Mouse (Mus musculus): ENCODE data around the gene Dgkh.
"Not testable (repeated sequence)": the region's sequence is repeated elsewhere in the genome, so short reads cannot be mapped to it uniquely, and the experiment has no call there.

The Dgkh gene

GRCm38 (mm10) chr14:78723655-78724054 is 8.9 kb downstream of the Dgkh start:
- in situ Hi-C loops (cut with MboI, MseI), result not testable (repeated sequence)

DNA sequence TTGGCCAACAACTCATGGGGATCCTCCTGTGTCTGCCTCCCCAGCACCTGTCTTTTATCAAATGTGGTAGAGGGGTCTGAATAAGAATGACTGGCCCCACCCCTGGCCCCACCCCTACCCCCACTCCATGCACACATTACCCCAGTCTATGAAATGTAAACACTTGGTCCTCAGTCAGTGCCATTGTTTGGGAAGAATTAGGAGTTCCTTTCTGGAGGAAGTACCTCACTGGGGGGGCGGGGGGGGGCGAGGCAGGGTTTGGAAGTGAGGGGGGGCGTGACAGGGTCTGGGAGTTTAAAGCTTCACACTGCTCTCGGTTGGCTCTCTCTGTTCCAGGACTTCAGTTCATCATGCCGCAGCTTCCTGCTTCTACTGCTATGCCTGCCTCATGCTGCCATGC is 10.5 kb downstream of the Dgkh start:
- in situ Hi-C loops (cut with MboI, MseI), result no loop called here

DNA sequence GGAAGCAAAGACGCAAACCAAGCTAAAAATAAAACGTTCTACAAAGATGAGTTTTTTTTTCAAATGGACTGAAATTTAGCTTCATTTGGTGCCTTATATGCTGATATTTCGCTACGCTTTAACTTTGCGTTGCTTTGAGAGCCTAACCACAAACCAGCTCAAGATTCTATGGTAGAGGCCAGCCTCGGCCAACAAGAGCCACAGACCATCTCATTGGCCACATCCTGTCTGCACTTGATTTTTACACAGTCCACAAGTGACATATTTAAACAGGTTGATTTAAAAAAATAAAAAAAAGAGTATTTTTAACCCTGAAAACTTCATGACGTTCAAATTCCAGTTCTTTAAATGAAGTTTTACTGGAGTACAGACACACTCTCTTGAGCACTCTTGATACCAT is 16.5 kb downstream of the Dgkh start:
- in situ Hi-C loops (cut with MboI, MseI), result no loop called here

DNA sequence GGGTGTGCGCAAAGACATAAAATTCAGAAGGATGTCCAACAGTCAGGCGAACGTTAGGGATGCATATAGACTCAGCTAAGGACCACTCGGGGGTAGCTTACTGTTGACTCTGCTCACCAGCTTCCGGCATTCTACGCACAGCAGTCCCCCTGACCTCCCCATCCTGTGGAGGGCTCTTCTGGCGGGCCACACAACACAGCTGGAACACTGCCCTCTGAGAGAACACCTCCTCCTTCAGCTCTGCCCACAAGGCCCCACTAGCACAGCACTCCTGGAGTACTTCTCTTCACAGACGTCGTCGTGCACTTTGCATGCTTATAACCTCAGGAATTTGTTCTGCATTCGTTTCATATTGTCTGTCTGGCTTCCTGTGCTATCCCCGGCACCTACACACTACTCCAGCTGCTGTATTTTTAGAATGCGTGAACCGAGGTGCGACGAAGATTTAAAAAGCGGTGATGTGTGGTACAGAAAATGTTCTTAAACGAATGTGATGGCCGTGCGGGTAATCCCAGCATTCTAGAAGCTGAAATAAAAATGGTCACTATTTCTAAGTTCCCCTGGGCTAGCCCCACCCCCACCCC is 19.9 kb downstream of the Dgkh start:
- in situ Hi-C loops (cut with MboI, MseI), result no loop called here

DNA sequence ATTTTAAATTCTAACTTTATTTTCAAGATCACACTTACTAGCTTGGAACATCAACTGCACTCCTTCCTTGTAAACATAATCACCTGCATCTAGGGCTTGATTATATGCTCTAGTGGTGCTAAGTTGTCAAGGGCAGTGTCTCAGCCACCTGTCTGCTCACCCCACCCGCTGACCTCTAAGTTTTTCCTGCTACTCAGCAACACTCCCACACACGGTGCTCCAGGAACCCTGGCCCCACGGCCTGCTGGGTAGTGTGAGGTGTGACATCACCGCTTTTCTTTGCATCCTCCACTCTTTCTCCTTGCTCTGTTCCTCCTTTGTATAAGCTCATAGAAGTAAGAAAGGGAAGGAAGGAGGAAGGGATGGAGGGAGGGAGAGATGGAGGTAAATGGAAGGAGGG is 21.9 kb downstream of the Dgkh start:
- in situ Hi-C loops (cut with MboI, MseI), result no loop called here

GRCm38 (mm10) chr14:78705616-78706015 is 27.0 kb downstream of the Dgkh start:
- in situ Hi-C loops (cut with MboI, MseI), result no loop called here

- in situ Hi-C loops (cut with MboI, MseI), result no loop called here
Measured at GRCm38 (mm10) chr14:78703989-78704388, 28.6 kb downstream of the Dgkh start.

- in situ Hi-C loops (cut with MboI, MseI), result no loop called here
Measured at GRCm38 (mm10) chr14:78703361-78703760, 29.2 kb downstream of the Dgkh start.

- in situ Hi-C loops (cut with MboI, MseI), result no loop called here
Measured at GRCm38 (mm10) chr14:78702048-78702447, 30.5 kb downstream of the Dgkh start.

DNA sequence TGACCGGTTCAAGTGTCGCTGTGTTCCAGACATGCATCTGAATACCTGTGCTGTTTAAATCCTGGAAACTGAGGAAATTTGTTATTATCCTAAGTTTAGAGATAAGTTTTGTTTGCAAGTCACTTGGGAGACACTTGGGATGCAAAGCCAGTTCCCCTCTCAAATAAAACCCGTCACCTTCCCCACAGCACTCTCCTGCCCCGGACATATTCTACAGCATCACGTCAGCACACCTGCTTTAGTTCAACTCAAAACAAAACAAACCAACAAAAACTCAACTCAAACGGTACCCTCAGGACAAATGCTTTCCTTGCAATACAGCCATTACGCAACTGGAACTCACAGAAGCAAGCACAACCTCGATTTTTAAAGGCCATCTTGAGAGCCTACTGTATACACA is 31.1 kb downstream of the Dgkh start:
- in situ Hi-C loops (cut with MboI, MseI), result no loop called here

DNA sequence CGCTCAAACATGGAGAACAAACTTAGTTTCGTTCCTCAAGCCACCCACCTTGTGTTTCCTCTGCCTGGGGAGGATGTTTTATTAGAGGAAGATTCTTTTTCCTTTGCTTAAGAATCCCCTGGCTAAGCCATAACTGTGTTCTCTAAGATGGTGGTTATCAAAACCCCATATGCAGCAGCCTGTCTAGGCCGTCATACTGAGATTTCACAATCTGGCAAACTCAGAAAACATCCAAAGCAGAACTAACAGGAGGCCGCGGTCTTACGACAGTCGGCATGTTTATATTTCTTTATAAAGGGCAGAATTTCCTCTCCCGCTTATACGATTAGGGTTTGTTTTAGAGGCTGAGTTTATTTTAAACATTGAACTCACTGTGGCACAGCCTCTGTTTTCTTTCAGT is 31.5 kb downstream of the Dgkh start:
- in situ Hi-C loops (cut with MboI, MseI), result no loop called here

DNA sequence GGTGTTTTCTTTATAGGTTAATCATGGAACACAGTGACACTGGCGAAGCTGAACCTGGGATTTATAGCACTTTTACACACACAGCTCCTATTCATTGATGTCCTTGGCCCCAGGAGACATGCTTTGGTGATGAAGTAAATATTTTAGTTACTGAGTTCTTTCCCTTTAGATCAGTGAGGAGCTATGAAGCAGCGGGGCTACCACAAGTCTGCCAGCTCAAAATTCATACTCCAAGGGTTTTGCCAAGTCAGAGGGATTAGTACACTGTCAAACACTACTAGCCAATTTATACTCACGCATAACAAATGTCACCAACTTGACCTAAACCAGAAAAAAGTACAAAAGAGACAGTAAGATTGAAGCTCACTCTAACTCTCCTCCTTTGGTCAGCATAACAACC is 32.9 kb downstream of the Dgkh start:
- in situ Hi-C loops (cut with MboI, MseI), result no loop called here

DNA sequence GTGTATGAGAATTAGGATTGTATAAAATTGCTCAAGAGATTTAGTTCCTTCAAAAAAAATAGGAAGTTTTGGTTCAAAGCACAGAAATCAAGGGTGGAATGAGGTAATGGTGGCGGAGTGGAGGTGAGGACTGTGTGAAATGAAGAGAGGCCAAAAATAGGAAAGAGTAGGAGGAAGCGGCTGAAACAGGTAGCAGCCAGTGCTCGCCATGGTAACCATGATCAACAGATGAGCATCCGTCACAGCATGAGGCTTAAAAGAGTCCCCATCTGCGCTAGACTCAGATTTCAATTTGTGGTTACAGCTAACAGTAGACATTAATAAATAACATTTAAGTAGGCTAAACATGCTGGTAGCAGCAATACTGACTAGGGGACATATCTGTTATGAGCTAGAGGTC is 33.4 kb downstream of the Dgkh start:
- in situ Hi-C loops (cut with MboI, MseI), result no loop called here

DNA sequence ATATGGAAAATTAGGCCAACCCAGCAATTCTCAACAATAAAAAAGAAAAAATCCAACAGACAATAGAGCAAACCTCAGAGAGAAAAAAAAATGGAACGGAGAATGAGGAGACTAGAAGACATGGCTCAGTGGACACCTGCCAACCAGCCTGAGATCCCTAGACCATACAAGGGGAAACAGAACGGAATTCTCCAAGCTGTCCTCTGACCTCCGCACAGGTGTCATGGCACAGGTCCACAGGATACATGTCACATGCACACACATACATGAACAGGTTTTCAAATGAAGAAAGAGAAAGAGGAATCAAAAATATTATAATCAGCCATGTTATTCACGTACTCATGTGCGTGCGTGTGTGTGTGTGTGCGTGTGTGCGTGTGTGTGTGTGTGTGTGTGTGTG is 38.5 kb downstream of the Dgkh start:
- in situ Hi-C loops (cut with MboI, MseI), result loop anchor here (5.0 kb wide), 1 partner anchor 78 kb away; no protein-coding TSS in a partner anchor

GRCm38 (mm10) chr14:78692602-78693001 is 40.0 kb downstream of the Dgkh start:
- in situ Hi-C loops (cut with MboI, MseI), result loop anchor here (5.0 kb wide), 1 partner anchor 80 kb away; no protein-coding TSS in a partner anchor

GRCm38 (mm10) chr14:78691926-78692487 is 40.6 kb downstream of the Dgkh start:
- in situ Hi-C loops (cut with MboI, MseI), result loop anchor here (5.0 kb wide), 1 partner anchor 80 kb away; no protein-coding TSS in a partner anchor

- in situ Hi-C loops (cut with MboI, MseI), result loop anchor here (5.0 kb wide), 1 partner anchor 81 kb away; no protein-coding TSS in a partner anchor
Measured at GRCm38 (mm10) chr14:78690883-78691282, 41.7 kb downstream of the Dgkh start.

DNA sequence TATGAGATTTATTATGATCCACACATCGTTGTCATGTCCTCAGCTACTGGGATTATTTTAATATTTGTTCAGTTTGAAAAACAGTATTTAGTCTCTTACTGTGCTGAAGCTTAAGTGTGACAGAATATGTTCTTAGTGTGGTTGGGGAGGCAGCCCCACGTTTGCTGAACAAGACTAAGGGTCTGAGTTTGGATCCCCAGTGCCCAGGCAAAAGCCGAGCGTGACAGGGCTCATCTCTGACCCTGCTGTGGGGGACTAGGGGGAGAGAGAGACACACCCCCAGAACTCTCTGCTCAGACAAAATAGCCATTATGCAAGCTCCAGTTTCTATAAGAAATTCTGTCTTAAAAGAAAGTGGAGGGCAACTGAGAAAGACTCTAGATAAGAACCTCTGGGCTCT is 42.2 kb downstream of the Dgkh start:
- in situ Hi-C loops (cut with MboI, MseI), result loop anchor here (5.0 kb wide), 1 partner anchor 82 kb away; no protein-coding TSS in a partner anchor

GRCm38 (mm10) chr14:78689950-78690349 is 42.6 kb downstream of the Dgkh start:
- in situ Hi-C loops (cut with MboI, MseI), result loop anchor here (5.0 kb wide), 1 partner anchor 82 kb away; no protein-coding TSS in a partner anchor

- in situ Hi-C loops (cut with MboI, MseI), result no loop called here
Measured at GRCm38 (mm10) chr14:78687716-78688115, 44.9 kb downstream of the Dgkh start.

DNA sequence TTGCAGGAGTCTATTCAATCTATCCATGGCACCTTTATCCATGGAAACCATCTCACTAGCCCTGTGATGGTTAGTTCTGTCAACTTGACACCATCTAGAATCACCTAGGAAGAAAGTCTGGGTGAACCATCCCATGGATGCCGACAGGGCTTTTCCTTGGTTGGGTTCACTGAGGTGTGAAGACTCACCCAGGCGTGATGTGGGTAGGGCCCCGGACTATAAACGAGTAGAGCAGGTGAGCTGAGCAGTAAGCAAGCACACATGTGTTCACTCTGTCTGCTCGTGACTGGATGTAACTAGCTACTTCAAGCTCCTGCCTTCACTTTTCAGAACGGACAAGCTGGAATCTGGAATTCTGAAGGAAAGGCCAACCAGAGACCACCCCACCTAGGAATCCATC is 45.9 kb downstream of the Dgkh start:
- in situ Hi-C loops (cut with MboI, MseI), result no loop called here

DNA sequence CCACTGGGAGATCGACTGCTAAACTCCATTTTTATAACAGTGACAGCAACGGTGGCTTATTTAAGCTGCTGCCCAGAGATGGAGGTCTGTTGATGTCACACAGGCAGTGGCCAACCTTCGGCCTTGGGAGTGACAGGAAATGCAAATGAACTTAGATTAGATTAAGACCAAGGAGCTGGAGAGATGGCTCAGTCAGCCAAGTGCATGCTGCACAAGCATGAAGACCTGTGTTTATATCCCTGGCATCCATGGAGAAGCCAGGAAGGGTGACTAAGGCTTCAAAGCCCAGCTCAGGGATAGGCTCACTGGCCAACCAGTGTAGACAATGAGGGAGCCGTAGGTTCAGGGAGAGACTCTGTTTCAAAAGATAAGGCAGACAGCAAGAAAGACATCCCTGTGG is 48.4 kb downstream of the Dgkh start:
- in situ Hi-C loops (cut with MboI, MseI), result no loop called here

DNA sequence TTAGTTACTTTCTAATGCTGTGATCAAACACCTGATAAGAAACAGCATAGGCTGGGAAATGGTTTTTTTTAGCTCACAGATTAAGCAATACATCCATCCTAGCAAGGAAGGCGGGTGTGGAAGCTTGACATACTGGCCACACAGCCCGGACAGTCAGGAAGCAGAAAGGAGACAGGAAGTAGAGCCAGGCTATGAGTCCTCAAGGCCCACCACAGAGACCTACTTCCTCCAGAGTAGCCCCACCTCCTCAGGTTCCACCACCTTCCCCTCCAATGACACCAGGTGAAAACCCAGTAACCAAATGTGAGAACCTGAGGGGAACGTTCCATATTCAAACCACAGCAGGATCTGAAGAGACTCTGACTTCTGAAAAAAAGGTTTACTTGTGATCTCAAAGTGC is 53.6 kb downstream of the Dgkh start:
- in situ Hi-C loops (cut with MboI, MseI), result no loop called here

All from T-helper 2 cell (primary cell).